Mouse (Mus musculus) midbrain, postnatal 0 days (tissue): Measurements from ENCODE around the gene Pde4b. TPM values are rescaled to one million over a fixed set of nuclear protein-coding genes. Genes with fewer than 3 reads are reported as not detected.

Source experiments
- ATAC-seq: fragments of 200-750 bp; cut with Nextera tagmentation; 2 replicates; pipeline ENCODE4 v1.8.0; 2017; ENCODE audit warnings: moderate number of reproducible peaks, mild to moderate bottlenecking, moderate TSS enrichment, moderate library complexity; ENCODE audit not compliant: low FRiP score
- DNase-seq: peaks from one replicate; pipeline ENCODE4 v3.0.0-alpha.2; 2015; ENCODE audit warnings: low spot score
- H3K27ac ChIP-seq: fragments of 300-500 bp; sonication (generic); 2 replicates; pipeline ENCODE4 v1.5.1; 2014; ENCODE audit warnings: low read depth, mild to moderate bottlenecking, low read length, mixed read lengths
- H3K27me3 ChIP-seq: fragments of 300-500 bp; sonication (generic); 2 replicates; pipeline ENCODE4 v1.6.1; 2014; ENCODE audit warnings: low read length, control low read depth, mixed read lengths; ENCODE audit not compliant: insufficient read depth
- H3K36me3 ChIP-seq: fragments of 300-500 bp; sonication (generic); 2 replicates; pipeline ENCODE4 v1.6.1; 2014; ENCODE audit warnings: low read length, control low read depth, mixed read lengths; ENCODE audit not compliant: insufficient read depth
- H3K4me1 ChIP-seq: fragments of 300-500 bp; sonication (generic); 2 replicates; pipeline ENCODE4 v1.6.1; 2014; ENCODE audit warnings: mild to moderate bottlenecking, control low read depth, antibody characterized with exemption, low read length, mixed read lengths; ENCODE audit not compliant: insufficient read depth
- H3K4me2 ChIP-seq: fragments of 300-500 bp; sonication (generic); 2 replicates; pipeline ENCODE4 v1.6.1; 2014; ENCODE audit warnings: low read depth, mild to moderate bottlenecking, low read length, mixed read lengths; ENCODE audit not compliant: poor library complexity, severe bottlenecking
- H3K4me3 ChIP-seq: fragments of 300-500 bp; sonication (generic); 2 replicates; pipeline ENCODE4 v1.5.1; 2014; ENCODE audit warnings: low read depth, mild to moderate bottlenecking, low read length, moderate library complexity
- H3K9ac ChIP-seq: fragments of 300-500 bp; sonication (generic); replicated peaks from 2 replicates; pipeline ENCODE4 v1.6.1; 2014; ENCODE audit warnings: mild to moderate bottlenecking, low read length, moderate library complexity, mixed read lengths; ENCODE audit not compliant: poor library complexity, severe bottlenecking
- H3K9me3 ChIP-seq: fragments of 300-500 bp; sonication (generic); 2 replicates; pipeline ENCODE4 v1.6.1; 2016; ENCODE audit warnings: low read length, control low read depth
- CTCF ChIP-seq: IDR thresholded peaks from 2 replicates; pipeline ENCODE4 v1.5.1; 2016; ENCODE audit warnings: antibody characterized with exemption, mild to moderate bottlenecking
- WGBS: fragments of 180-500 bp; shearing (Covaris S2); extraction: QIAGEN DNeasy Blood & Tissue Kit; methylation state at CpG from one replicate; pipeline ENCODE4 v1.1.7; 2014; 5-methylcytosine and 5-hydroxymethylcytosine counted together
- polyA plus RNA-seq: library from polyadenylated mRNA; unstranded; fragments of >200 nt; fragmentation: Nextera tagmentation; extraction: Ambion mirVana; gene quantifications from 2 replicates; pipeline ENCODE4 v1.2.1, GENCODE M21; 2015
- total RNA-seq: library from RNA; depleted of rRNA; stranded (reverse); fragments of >200 nt; gene quantifications from 2 replicates; pipeline ENCODE4 v1.2.3, GENCODE M21; 2014

Pde4b gene
- total and polyA plus RNA-seq, 2 experiments from 2014 or later = 65.5 to 90.1 TPM

- no peak for TF ChIP-seq CTCF
- Histone ChIP-seq H3K9ac (no peak overlapping the region), H3K36me3 (peaks cover 40% of the 10 kb centered on the region), H3K27ac (no peak overlapping the region), H3K27me3 (no peaks in the 10 kb centered on the region), H3K4me3 (no peak overlapping the region), H3K4me2 (no peak overlapping the region), H3K4me1 (no peaks in the 10 kb centered on the region), H3K9me3 (no peaks in the 10 kb centered on the region)
- ATAC-seq (no peak), DNase-seq (no peak)
- 92% methylated on average over 8 of the region's 8 CpGs for WGBS
Observed at GRCm38 (mm10) chr4:102605231-102605630, 517.9 kb downstream of the Pde4b start.

- H3K27me3 ChIP-seq = no peaks in the 10 kb centered on the region
- H3K9ac ChIP-seq = no peak overlapping the region
- H3K4me1 ChIP-seq = no peaks in the 10 kb centered on the region
- H3K4me3 ChIP-seq = no peak overlapping the region
- DNase-seq (no peak), ATAC-seq (no peak)
- 81% methylated on average over 4 of the region's 4 CpGs for WGBS
- H3K27ac ChIP-seq = no peak overlapping the region
- H3K36me3 ChIP-seq = peaks cover 35% of the 10 kb centered on the region
- H3K9me3 ChIP-seq = no peaks in the 10 kb centered on the region
- H3K4me2 ChIP-seq = no peak overlapping the region
- no peak for TF ChIP-seq CTCF
Observed at GRCm38 (mm10) chr4:102605722-102606341, 518.5 kb downstream of the Pde4b start.

DNA sequence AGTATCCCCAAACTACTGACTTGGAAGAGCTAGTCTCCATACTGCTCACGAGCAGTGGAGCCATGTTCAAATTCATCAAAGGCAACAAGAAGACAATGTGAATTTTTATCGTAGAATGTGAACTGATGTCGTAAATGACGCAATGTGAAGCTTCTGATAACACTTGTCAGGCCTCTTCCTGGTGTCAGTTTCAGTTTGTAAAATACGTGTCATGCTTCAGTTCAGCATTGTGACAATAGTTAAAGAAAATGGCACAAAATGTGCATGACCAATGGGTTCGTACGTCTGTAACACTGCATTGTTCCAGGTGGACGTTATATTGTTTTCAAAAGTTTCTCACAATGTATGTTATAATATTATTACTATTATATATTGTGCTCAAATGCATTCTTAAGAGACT, 519.5 kb downstream of the Pde4b start:
- 89% methylated on average over 8 of the region's 8 CpGs for WGBS
- H3K4me2 ChIP-seq = no peak overlapping the region
- no peaks in the 10 kb centered on the region for H3K4me1 ChIP-seq
- H3K9ac ChIP-seq = no peak overlapping the region
- H3K36me3 ChIP-seq = peaks cover 32% of the 10 kb centered on the region
- no peak for ATAC-seq
- no peaks in the 10 kb centered on the region for H3K9me3 ChIP-seq
- H3K27me3 ChIP-seq = no peaks in the 10 kb centered on the region
- DNase-seq = no peak
- H3K4me3 ChIP-seq = no peak overlapping the region
- no peak overlapping the region for H3K27ac ChIP-seq
- TF ChIP-seq CTCF = no peak

GRCm38 (mm10) chr4:102607744-102608416, 520.5 kb downstream of the Pde4b start:
- H3K27ac ChIP-seq = no peak overlapping the region
- no peak overlapping the region for H3K9ac ChIP-seq
- 95% methylated on average over 7 of the region's 7 CpGs for WGBS
- ATAC-seq = no peak
- TF ChIP-seq CTCF = no peak
- DNase-seq = no peak
- no peaks in the 10 kb centered on the region for H3K27me3 ChIP-seq
- no peaks in the 10 kb centered on the region for H3K9me3 ChIP-seq
- H3K36me3 ChIP-seq = peaks cover 22% of the 10 kb centered on the region
- H3K4me3 ChIP-seq = no peak overlapping the region
- no peaks in the 10 kb centered on the region for H3K4me1 ChIP-seq
- H3K4me2 ChIP-seq = no peak overlapping the region

DNA sequence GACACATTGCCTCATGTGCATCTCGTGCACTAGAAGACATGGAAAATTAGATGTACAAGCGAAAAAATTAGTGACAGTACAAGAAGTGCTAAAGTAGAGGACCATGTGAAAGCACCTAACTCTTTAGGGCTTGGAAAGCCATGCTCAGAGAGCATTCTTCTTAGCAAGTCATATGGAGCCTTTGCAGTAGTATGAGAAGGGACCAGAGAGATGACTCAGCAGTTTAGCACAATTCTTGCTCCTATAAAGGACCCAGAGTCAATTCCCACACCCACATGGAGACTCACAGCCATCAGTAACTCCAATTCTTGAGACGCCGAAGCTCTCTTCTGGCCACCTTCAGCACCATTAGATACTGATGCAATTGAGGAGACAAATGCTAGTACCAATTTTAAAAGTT, 525.3 kb downstream of the Pde4b start:
- Histone ChIP-seq H3K4me2 (no peak overlapping the region), H3K27me3 (no peaks in the 10 kb centered on the region), H3K9me3 (no peaks in the 10 kb centered on the region), H3K27ac (no peak overlapping the region), H3K4me3 (no peak overlapping the region), H3K9ac (no peak overlapping the region), H3K4me1 (no peaks in the 10 kb centered on the region), H3K36me3 (no peaks in the 10 kb centered on the region)
- no peak for DNase-seq
- ATAC-seq = no peak
- TF ChIP-seq CTCF = no peak
- 91% methylated on average over 4 of the region's 4 CpGs for WGBS

- no peak for TF ChIP-seq CTCF
- no peaks in the 10 kb centered on the region for H3K9me3 ChIP-seq
- no peaks in the 10 kb centered on the region for H3K27me3 ChIP-seq
- DNase-seq (no peak), ATAC-seq (no peak)
- 57% methylated on average over 4 of the region's 4 CpGs for WGBS
- H3K27ac ChIP-seq = no peak overlapping the region
- no peak overlapping the region for H3K4me3 ChIP-seq
- H3K36me3 ChIP-seq = no peaks in the 10 kb centered on the region
- H3K4me2 ChIP-seq = no peak overlapping the region
- H3K4me1 ChIP-seq = no peaks in the 10 kb centered on the region
- no peak overlapping the region for H3K9ac ChIP-seq
Observed at GRCm38 (mm10) chr4:102617774-102618173, 530.4 kb downstream of the Pde4b start.
